Mouse (Mus musculus) small intestine, adult 2 months (tissue): ENCODE results near the gene Cacna1c. TPM values are rescaled to one million over a fixed set of nuclear protein-coding genes. Genes with fewer than 3 reads are reported as not detected.

ENCODE experiments used
- H3K27ac ChIP-seq: fragments of 200-500 bp; 2 replicates; pipeline ENCODE4 v1.5.1; 2012; ENCODE audit warnings: low read depth, low read length, control low read depth, inconsistent platforms; ENCODE audit not compliant: insufficient read depth
- H3K27me3 ChIP-seq: fragments of 200-500 bp; 2 replicates; pipeline ENCODE4 v1.6.1; 2012; ENCODE audit warnings: mild to moderate bottlenecking, moderate library complexity, low read length, inconsistent platforms; ENCODE audit not compliant: control insufficient read depth, insufficient read depth
- H3K36me3 ChIP-seq: fragments of 200-500 bp; 2 replicates; pipeline ENCODE4 v1.6.1; 2012; ENCODE audit warnings: mild to moderate bottlenecking, low read length, control low read depth, inconsistent platforms; ENCODE audit not compliant: control insufficient read depth, insufficient read depth
- H3K4me1 ChIP-seq: fragments of 200-500 bp; 2 replicates; pipeline ENCODE4 v1.6.1; 2012; ENCODE audit warnings: low read length, inconsistent platforms, mixed read lengths; ENCODE audit not compliant: control insufficient read depth, insufficient read depth, insufficient read length
- H3K4me3 ChIP-seq: fragments of 200-500 bp; 2 replicates; pipeline ENCODE4 v1.5.1; 2012; ENCODE audit warnings: low read depth, mild to moderate bottlenecking, control low read depth, inconsistent platforms, low read length, moderate library complexity
- CTCF ChIP-seq: fragments of 200-500 bp; IDR thresholded peaks from 2 replicates; pipeline ENCODE4 v1.5.1; 2012; ENCODE audit warnings: low read depth, mild to moderate bottlenecking, control low read depth, inconsistent platforms, low read length, moderate library complexity, mixed read lengths; ENCODE audit not compliant: insufficient replicate concordance, insufficient read length; ENCODE audit errors: extremely low read depth
- POLR2A ChIP-seq: fragments of 200-500 bp; IDR thresholded peaks from 2 replicates; pipeline ENCODE4 v1.6.1; 2012; ENCODE audit warnings: low read depth, mild to moderate bottlenecking, control low read depth, inconsistent platforms, low read length, moderate library complexity
- WGBS: fragments of 180-500 bp; shearing (Covaris S2); methylation state at CpG from one replicate; pipeline ENCODE4 v1.1.7; 2018; 5-methylcytosine and 5-hydroxymethylcytosine counted together
- polyA plus RNA-seq: library from polyadenylated mRNA; depleted of rRNA; stranded (reverse); fragments of >200 nt; gene quantifications from 2 replicates; pipeline ENCODE4 v1.2.3, GENCODE M21; 2012

The Cacna1c gene
- polyA plus RNA-seq, 1 experiment: 2.6 TPM

- Histone ChIP-seq H3K4me1 (no peaks in the 10 kb centered on the region), H3K36me3 (no peaks in the 10 kb centered on the region), H3K4me3 (no peak overlapping the region), H3K27me3 (no peaks in the 10 kb centered on the region), H3K27ac (no peak overlapping the region)
- WGBS: 31% methylated on average over 2 of the region's 2 CpGs
- no peak for TF ChIP-seq CTCF
- no peak for TF ChIP-seq POLR2A
Measured at GRCm38 (mm10) chr6:119022850-119023249, 173.4 kb downstream of the Cacna1c start.

GRCm38 (mm10) chr6:119021226-119021625 lies 175.0 kb downstream of the Cacna1c start:
- Histone ChIP-seq H3K4me3 (no peak overlapping the region), H3K27me3 (no peaks in the 10 kb centered on the region), H3K36me3 (no peaks in the 10 kb centered on the region), H3K4me1 (no peaks in the 10 kb centered on the region), H3K27ac (no peak overlapping the region)
- TF ChIP-seq CTCF: no peak
- TF ChIP-seq POLR2A: no peak
- 66% methylated on average over 8 of the region's 8 CpGs for WGBS

- 80% methylated on average over 6 of the region's 6 CpGs for WGBS
- no peaks in the 10 kb centered on the region for H3K36me3 ChIP-seq
- no peak overlapping the region for H3K4me3 ChIP-seq
- H3K27me3 ChIP-seq: no peaks in the 10 kb centered on the region
- TF ChIP-seq CTCF (no peak), POLR2A (no peak)
- H3K4me1 ChIP-seq: no peaks in the 10 kb centered on the region
- no peak overlapping the region for H3K27ac ChIP-seq
Measured at GRCm38 (mm10) chr6:119018956-119019355, 177.3 kb downstream of the Cacna1c start.

GRCm38 (mm10) chr6:119018256-119018655 lies 178.0 kb downstream of the Cacna1c start:
- Histone ChIP-seq H3K27ac (no peak overlapping the region), H3K27me3 (no peaks in the 10 kb centered on the region), H3K36me3 (no peaks in the 10 kb centered on the region), H3K4me1 (no peaks in the 10 kb centered on the region), H3K4me3 (no peak overlapping the region)
- TF ChIP-seq POLR2A (no peak), CTCF (no peak)
- 96% methylated on average over 2 of the region's 2 CpGs for WGBS

- Histone ChIP-seq H3K4me1 (no peaks in the 10 kb centered on the region), H3K4me3 (no peak overlapping the region), H3K27ac (no peak overlapping the region), H3K36me3 (no peaks in the 10 kb centered on the region), H3K27me3 (no peaks in the 10 kb centered on the region)
- WGBS: 83% methylated on average over 10 of the region's 10 CpGs
- TF ChIP-seq CTCF (no peak), POLR2A (no peak)
Measured at GRCm38 (mm10) chr6:119017498-119017897, 178.7 kb downstream of the Cacna1c start.

- no peaks in the 10 kb centered on the region for H3K36me3 ChIP-seq
- 32% methylated on average over 2 of the region's 2 CpGs for WGBS
- no peak for TF ChIP-seq CTCF
- no peak for TF ChIP-seq POLR2A
- H3K4me1 ChIP-seq: no peaks in the 10 kb centered on the region
- H3K27me3 ChIP-seq: no peaks in the 10 kb centered on the region
- no peak overlapping the region for H3K27ac ChIP-seq
- no peak overlapping the region for H3K4me3 ChIP-seq
Measured at GRCm38 (mm10) chr6:119015346-119015745, 180.9 kb downstream of the Cacna1c start.

GRCm38 (mm10) chr6:119013168-119014098 lies 182.8 kb downstream of the Cacna1c start:
- 81% methylated on average over 13 of the region's 13 CpGs for WGBS
- no peaks in the 10 kb centered on the region for H3K36me3 ChIP-seq
- H3K4me1 ChIP-seq: no peaks in the 10 kb centered on the region
- no peaks in the 10 kb centered on the region for H3K27me3 ChIP-seq
- no peak for TF ChIP-seq CTCF
- TF ChIP-seq POLR2A: no peak
- H3K27ac ChIP-seq: no peak overlapping the region
- no peak overlapping the region for H3K4me3 ChIP-seq
